Mouse (Mus musculus) layer of hippocampus, adult 11-12 months (tissue): ENCODE measurements at regions not wholly inside any gene's neighbourhood (a gene's known extent, or its start where the extent isn't known, plus 50 kb on each side); places are given as distances from the start of the nearest gene placed in this dataset.

ENCODE experiments used
- DNase-seq: peaks from one replicate; pipeline ENCODE4 v3.0.0; 2022; ENCODE audit warnings: low spot score

GRCm38 (mm10) chr13:34395010-34395409 lies 50.0 kb upstream of the Slc22a23 start:
- DNase-seq: no peak
